Mouse (Mus musculus): ENCODE data around the gene Gm47959. TPM values are rescaled to one million over a fixed set of nuclear protein-coding genes. Genes with fewer than 3 reads are reported as not detected.

The Gm47959 gene
- total and polyA plus RNA-seq, 3 experiments: not detected

DNA sequence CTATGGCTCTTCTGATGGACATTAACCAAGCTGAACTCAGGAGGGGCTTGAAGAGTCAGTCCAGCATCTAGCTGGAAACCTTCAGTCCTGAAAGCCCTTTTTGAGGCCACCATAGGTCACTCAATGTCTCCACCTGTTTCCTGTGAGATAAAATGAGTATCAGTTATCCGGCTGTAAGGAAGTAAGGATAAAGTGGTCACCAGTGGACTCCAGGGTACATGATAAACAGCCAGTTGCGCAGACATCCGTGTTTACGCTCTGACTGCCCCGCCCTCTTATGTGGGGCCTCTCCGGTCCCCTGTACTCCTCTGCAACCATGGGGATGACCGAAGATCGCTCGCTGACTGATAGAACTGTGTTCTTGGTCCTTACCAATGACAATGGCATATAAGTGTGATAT, 26.0 kb upstream of the Gm47959 start:
- Histone ChIP-seq H3K9ac (ENCODE audit: control insufficient read depth, low read depth, low read length, poor library complexity, severe bottlenecking) (no peak overlapping the region), H3K36me3 (ENCODE audit: control insufficient read depth in 1 of 2, insufficient read depth in 2 of 2, low read length in 2 of 2) (no peaks in the 10 kb centered on the region), H3K9me3 (replicated peaks; ENCODE audit: insufficient read depth, low read length) (no peaks in the 10 kb centered on the region), H3K27ac (ENCODE audit: control insufficient read depth, low read depth, low read length) (no peak overlapping the region), H3K4me1 (ENCODE audit: control insufficient read depth in 1 of 2, insufficient read depth in 2 of 2, low read length in 2 of 2) (no peaks in the 10 kb centered on the region), H3K27me3 (ENCODE audit: control insufficient read depth in 1 of 2, insufficient read depth in 2 of 2, low read length in 2 of 2) (peaks cover 0 to 1% of the 10 kb centered on the region in 2 experiments; a peak in 1 of 4 replicates), H3K79me2 (ENCODE audit: control insufficient read depth, insufficient read depth, low read length, poor library complexity) (no peaks in the 10 kb centered on the region), H3K4me3 (ENCODE audit: control insufficient read depth in 1 of 2, insufficient read depth in 1 of 2, low read depth in 2 of 2, low read length in 2 of 2) (no peak overlapping the region)
- TF ChIP-seq ZNF384 (IDR thresholded peaks at IDR 0.05; ENCODE audit: low read depth, low read length) (no peak), MYB (IDR thresholded peaks at IDR 0.05; ENCODE audit: low read depth, low read length) (no peak), KAT2A (conservative IDR thresholded peaks at IDR 0.05; ENCODE audit: low read depth, low read length) (no peak), EP300 (IDR thresholded peaks at IDR 0.05; ENCODE audit: low read depth in 1 of 2, low read length in 2 of 2) (no peak), USF2 (IDR thresholded peaks at IDR 0.05; ENCODE audit: borderline replicate concordance in 1 of 2, insufficient read depth in 1 of 2, low read depth in 1 of 2, low read length in 2 of 2) (no peak), SMC3 (IDR thresholded peaks at IDR 0.05; ENCODE audit: low read depth, low read length) (no peak), GATA1 (IDR thresholded peaks at IDR 0.05; ENCODE audit: low read depth, low read length) (no peak), MAFK (IDR thresholded peaks at IDR 0.05; ENCODE audit: borderline replicate concordance, low read depth, low read length) (no peak), RAD21 (IDR thresholded peaks at IDR 0.05; ENCODE audit: low read depth, low read length) (no peak), BHLHE40 (IDR thresholded peaks at IDR 0.05; ENCODE audit: borderline replicate concordance, low read depth, low read length) (no peak), TCF12 (IDR thresholded peaks at IDR 0.05; ENCODE audit: low read depth, low read length) (no peak), HCFC1 (IDR thresholded peaks at IDR 0.05; ENCODE audit: low read depth, low read length) (no peak), NRF1 (IDR thresholded peaks at IDR 0.05; ENCODE audit: insufficient read depth, low read depth, low read length, poor library complexity, severe bottlenecking) (no peak), ELF1 (IDR thresholded peaks at IDR 0.05; ENCODE audit: low read depth, low read length) (no peak), USF1 (IDR thresholded peaks at IDR 0.05; ENCODE audit: low read depth, low read length) (no peak), E2F4 (IDR thresholded peaks at IDR 0.05; ENCODE audit: borderline replicate concordance, low read depth, low read length) (no peak), TAL1 (IDR thresholded peaks at IDR 0.05; ENCODE audit: low read length) (no peak), SIN3A (IDR thresholded peaks at IDR 0.05; ENCODE audit: low read length) (no peak), MAZ (IDR thresholded peaks at IDR 0.05; ENCODE audit: low read depth, low read length) (no peak)
- no peak for DNase-seq (ENCODE audit: low read depth, low spot score)

- no peaks in the 10 kb centered on the region for H3K79me2 ChIP-seq (ENCODE audit: control insufficient read depth, insufficient read depth, low read length, poor library complexity)
- H3K9ac ChIP-seq (ENCODE audit: control insufficient read depth, low read depth, low read length, poor library complexity, severe bottlenecking): no peak overlapping the region
- no peak for TF ChIP-seq CHD2 (IDR thresholded peaks at IDR 0.05; ENCODE audit: low read length)
- TF ChIP-seq MYC (IDR thresholded peaks at IDR 0.05; ENCODE audit: low read depth, low read length): no peak
- no peak for TF ChIP-seq EP300 (IDR thresholded peaks at IDR 0.05; ENCODE audit: low read depth in 1 of 2, low read length in 2 of 2)
- no peak for TF ChIP-seq GATA1 (IDR thresholded peaks at IDR 0.05; ENCODE audit: low read depth, low read length)
- no peak for TF ChIP-seq MAFK (IDR thresholded peaks at IDR 0.05; ENCODE audit: borderline replicate concordance, low read depth, low read length)
- TF ChIP-seq TCF12 (IDR thresholded peaks at IDR 0.05; ENCODE audit: low read depth, low read length): no peak
- TF ChIP-seq SMC3 (IDR thresholded peaks at IDR 0.05; ENCODE audit: low read depth, low read length): no peak
- no peak for TF ChIP-seq MYB (IDR thresholded peaks at IDR 0.05; ENCODE audit: low read depth, low read length)
- H3K27me3 ChIP-seq (ENCODE audit: control insufficient read depth in 1 of 2, insufficient read depth in 2 of 2, low read length in 2 of 2): peaks cover 0 to 1% of the 10 kb centered on the region in 2 experiments; a peak in 2 of 4 replicates
- H3K4me1 ChIP-seq (ENCODE audit: control insufficient read depth in 1 of 2, insufficient read depth in 2 of 2, low read length in 2 of 2): no peaks in the 10 kb centered on the region
- DNase-seq (ENCODE audit: low read depth, low spot score): no peak
- H3K36me3 ChIP-seq (ENCODE audit: control insufficient read depth in 1 of 2, insufficient read depth in 2 of 2, low read length in 2 of 2): no peaks in the 10 kb centered on the region
- H3K27ac ChIP-seq (ENCODE audit: control insufficient read depth, low read depth, low read length): no peak overlapping the region
- H3K4me3 ChIP-seq (ENCODE audit: control insufficient read depth in 1 of 2, insufficient read depth in 1 of 2, low read depth in 2 of 2, low read length in 2 of 2): no peak overlapping the region
- no peaks in the 10 kb centered on the region for H3K9me3 ChIP-seq (replicated peaks; ENCODE audit: insufficient read depth, low read length)
Observed at GRCm38 (mm10) chr1:82975750-82976149, 24.6 kb upstream of the Gm47959 start.

Measured in MEL (cell line).